Mouse (Mus musculus) left cerebral cortex, postnatal 10 days (tissue): ENCODE measurements around the gene Esp36. TPM values are rescaled to one million over a fixed set of nuclear protein-coding genes. Genes with fewer than 3 reads are reported as not detected.
"Not testable (repeated sequence)": the region's sequence is repeated elsewhere in the genome, so short reads cannot be mapped to it uniquely, and the experiment has no call there.

ENCODE experiments used
- DNase-seq, 2 experiments: peaks; one replicate each; pipeline ENCODE4 v3.0.0; 2021 to 2022; ENCODE audit warnings: low spot score in 2 of 2, mixed read lengths in 1 of 2; ENCODE audit errors: extremely low spot score in 1 of 2
- intact Hi-C: fragments of 180-260 bp; cut with DNase I; formaldehyde crosslinking; loops from one replicate; pipeline ENCODE4 v1.15.1; 2025
- total RNA-seq, 2 experiments: library from RNA; stranded (reverse); gene quantifications; 2 replicates each; pipeline ENCODE4 v1.2.3; 2021

Esp36 gene
- total RNA-seq = not detected

- intact Hi-C loops = no loop called here
- DNase-seq = no peak
Measured at GRCm38 (mm10) chr17:38420085-38420484, at the start of gene Esp36. Gene Esp36 (minus strand): TSS chr17:38420185.

DNA sequence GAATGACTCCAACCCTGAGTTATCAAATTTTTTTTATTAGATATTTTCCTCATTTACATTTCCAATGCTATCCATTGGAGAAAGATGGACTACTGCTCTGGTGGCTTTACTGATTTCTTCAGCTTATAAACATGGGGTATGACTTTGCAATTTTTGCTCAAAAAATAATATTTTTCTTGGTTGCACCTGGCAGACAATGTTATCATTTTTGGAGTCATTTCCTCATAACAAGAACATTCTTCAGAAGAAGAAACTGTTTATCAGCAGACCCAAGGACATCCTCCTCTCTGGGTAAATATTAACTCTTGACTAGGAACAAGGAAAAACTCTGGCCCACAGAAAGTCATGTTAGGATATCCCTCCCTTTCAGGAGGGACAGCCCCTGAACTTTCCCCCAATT, 36.2 kb upstream of the Esp36 start:
- not testable (repeated sequence) for DNase-seq

GRCm38 (mm10) chr17:38450688-38451087, 30.7 kb upstream of the Esp36 start:
- intact Hi-C loops = no loop called here
- DNase-seq = no peak

More for the DNA sequence above, 36.2 kb upstream of the Esp36 start:
- intact Hi-C loops = not testable (repeated sequence)

DNA sequence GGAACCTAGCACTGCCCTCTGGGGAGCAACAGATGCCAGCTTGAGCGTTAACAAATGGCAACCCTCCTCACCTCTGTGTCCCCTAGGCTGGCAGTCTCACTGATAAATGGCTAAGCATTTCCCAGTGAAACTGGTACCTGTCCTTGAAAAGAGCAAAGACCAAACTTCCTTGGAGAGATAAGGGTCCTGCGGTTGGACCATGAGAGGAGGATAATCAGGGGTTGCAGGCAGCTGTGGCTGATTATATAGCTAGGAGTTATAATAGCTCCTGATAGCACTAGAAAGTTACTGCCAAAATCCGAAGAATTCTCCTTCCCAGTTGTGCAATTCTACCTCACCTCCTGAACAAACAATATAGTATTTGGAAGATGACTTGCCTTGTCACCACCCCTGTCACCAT, 13.8 kb downstream of the Esp36 start:
- no peak for DNase-seq
- intact Hi-C loops = no loop called here

DNA sequence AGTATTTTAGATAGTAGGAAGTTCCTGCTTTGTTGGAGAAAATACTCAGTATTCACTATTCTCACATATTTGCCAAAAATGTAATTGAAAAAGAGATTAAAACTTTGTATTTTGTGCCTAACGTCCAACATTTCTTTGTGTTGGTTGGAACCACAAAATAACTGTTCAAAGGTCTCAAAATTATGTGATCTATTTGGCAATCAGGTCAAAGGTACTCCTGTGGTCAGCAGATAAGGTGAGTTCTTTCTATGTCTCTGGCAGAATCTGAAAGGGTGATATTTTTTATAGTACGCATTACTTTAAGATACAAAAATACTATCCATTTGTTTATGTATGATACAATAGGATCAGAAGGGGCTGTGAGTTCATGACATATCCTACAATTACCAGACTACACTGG, 28.2 kb downstream of the Esp36 start:
- intact Hi-C loops = no loop called here
- DNase-seq = no peak

Other genes with a start within 250 kb of the Esp36 start
- gene Olfr134, start 248.8 kb downstream of the Esp36 start, total RNA-seq = not detected
- not detected for gene Olfr135, start 215.8 kb downstream of the Esp36 start, total RNA-seq
- gene Olfr138, start 159.2 kb downstream of the Esp36 start, total RNA-seq = not detected
- not detected for gene Olfr137, start 112.6 kb downstream of the Esp36 start, total RNA-seq
- not detected for gene Olfr136, start 90.4 kb downstream of the Esp36 start, total RNA-seq
- gene Esp34, start 134.0 kb upstream of the Esp36 start, total RNA-seq = not detected
- gene Esp31, start 219.3 kb upstream of the Esp36 start, total RNA-seq = not detected